Mouse (Mus musculus): ENCODE results near the gene Birc5.

DNA sequence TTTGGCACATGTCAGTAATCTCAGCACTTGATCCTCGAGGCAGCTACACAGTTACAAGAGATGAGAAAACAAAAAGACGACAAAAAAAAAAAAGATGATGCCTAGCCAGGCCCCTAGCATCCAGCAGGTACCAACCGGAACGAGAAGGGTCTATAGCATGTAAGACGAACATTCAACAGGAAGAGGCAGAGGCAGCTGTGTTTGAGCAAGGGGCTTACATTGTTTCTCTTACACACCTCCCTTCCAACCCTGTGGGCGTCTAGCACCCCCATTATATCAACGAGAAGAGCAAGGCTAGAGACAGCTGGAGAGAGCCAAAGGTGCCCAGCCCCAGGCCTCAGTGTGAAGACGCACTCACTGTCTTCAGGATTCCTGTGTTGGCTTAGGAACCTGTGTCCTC lies 22.1 kb upstream of the Birc5 start:
- TF ChIP-seq EP300 (IDR thresholded peaks at IDR 0.05; ENCODE audit: insufficient read depth, low read depth, low read length): no peak
- TF ChIP-seq CTCF (IDR thresholded peaks at IDR 0.05; ENCODE audit: low read depth, low read length): no peak
